ENCODE assay signal across 1 mouse cellular context in the genomic region with DNA sequence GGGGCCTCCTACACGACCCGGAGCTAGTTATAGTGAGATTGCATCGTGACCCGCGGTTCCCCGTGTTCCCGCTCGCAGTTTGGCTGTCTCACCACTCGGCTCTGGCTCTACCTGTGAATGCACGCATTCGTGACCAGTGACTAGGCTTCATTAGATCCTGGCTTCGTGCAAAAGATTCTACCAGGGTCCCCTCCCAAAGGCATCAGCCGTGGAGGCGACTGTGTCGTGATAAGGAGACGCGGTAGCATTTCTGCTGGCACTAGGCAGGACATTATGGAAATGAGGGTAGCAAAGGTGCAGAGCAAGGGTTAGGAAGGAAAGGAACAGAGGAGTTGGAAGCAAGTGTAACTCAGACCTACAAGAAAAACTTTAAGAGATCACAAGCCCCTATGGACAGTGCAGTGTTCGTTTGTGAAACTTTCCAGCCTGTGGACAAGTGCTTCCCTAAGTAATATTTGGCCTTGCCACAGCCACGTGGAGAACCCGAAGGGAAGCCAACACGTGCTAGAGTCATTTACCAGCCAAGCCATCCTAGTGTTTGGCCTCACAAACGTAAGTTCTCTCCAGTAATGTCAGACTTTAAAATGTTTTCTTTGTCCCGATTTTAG.
A peak's percentile ranks its signal among the peaks of the same experiment; 100 is the strongest.
TF ChIP-seq lines count a peak whose summit lies in the region.

No protein-coding gene starts in this region.

TF ChIP-seq in MEL, 35 proteins besides CTCF, POLR2A, EP300 and RAD21:
- TF ChIP-seq SMC3 (IDR thresholded peaks at IDR 0.05; ENCODE audit: low read depth, low read length): no peak
- TF ChIP-seq MAX (IDR thresholded peaks at IDR 0.05; ENCODE audit: low read length): peak; percentile 97
- 0 out of 2 replicates have a peak, but pooled peaks have one; percentile 13 for TF ChIP-seq E2F4 (IDR thresholded peaks at IDR 0.05; ENCODE audit: borderline replicate concordance, low read depth, low read length)
- TF ChIP-seq MYC (IDR thresholded peaks at IDR 0.05; ENCODE audit: low read depth, low read length): peak; percentile 99
- TF ChIP-seq MXI1 (IDR thresholded peaks at IDR 0.05; ENCODE audit: low read depth, low read length): peak; percentile 97
- TF ChIP-seq CHD1 (IDR thresholded peaks at IDR 0.05; ENCODE audit: low read depth, low read length): peak; percentile 62; the same call in 1 of the 2 replicates
- TF ChIP-seq SIN3A (IDR thresholded peaks at IDR 0.05; ENCODE audit: low read length): peak; percentile 82; the same call in 1 of the 2 replicates
- TF ChIP-seq ETS1 (IDR thresholded peaks at IDR 0.05; ENCODE audit: low read depth, low read length): no peak
- no peak for TF ChIP-seq USF2 (IDR thresholded peaks at IDR 0.05; ENCODE audit: borderline replicate concordance in 1 of 2, insufficient read depth in 1 of 2, low read depth in 1 of 2, low read length in 2 of 2)
